ENCODE assay signal across 13 mouse cellular contexts in the genomic region with DNA sequence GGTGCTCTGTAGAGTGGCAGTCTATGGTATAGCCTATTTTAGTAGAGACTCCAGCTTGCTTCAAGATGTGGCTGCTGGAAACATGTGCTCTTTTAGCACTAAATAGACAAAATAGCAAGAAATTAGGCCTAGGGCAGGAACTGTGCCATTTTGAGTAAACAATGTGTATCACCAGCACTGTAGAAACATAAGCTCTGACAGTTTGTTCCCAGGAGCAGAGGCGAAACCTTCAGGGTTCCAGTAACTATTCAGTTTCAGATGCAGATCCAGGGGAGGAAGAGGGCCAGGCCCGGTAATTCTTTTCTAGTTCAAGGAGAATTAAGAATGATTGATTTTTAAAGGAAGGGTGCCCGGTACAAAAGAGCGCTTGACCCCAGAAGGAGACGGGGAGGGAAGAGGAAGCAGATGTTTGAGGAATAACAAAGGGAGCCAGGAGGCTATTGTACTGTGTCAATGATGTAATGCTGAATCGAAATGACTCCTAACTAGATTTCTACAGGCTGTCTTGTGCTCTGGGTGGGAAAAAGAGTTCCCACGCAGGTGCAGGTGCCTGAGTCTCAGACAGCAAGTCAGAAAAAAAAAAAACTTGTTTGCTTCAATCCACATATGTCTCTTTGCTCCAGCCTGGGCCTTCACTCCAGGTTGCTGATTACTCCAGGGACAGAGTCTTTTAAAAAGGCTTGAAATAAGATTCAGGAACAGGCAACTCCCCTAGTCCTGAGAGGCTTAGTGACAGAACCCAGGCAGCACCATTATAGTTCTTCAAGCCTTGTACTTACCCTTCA. TPM values are rescaled to one million over a fixed set of nuclear protein-coding genes. Genes with fewer than 3 reads are reported as not detected.
DNase-seq lines count a peak whose midpoint lies in the region; ATAC-seq and TF ChIP-seq lines count a peak whose summit lies in the region.
"Had no signal": no experiment of that assay in that cellular context is flagged by ENCODE, and none has a peak within 500 bp of the region (broad histone marks: within the 10 kb centered on the region; RNA-seq: fewer than 3 reads in every experiment).

No protein-coding gene starts in this region.

- H3K27me3 ChIP-seq in heart, embryonic 11.5 days (ENCODE audit: control insufficient read depth, insufficient read depth, low read length) = no peaks in the 10 kb centered on the region
- no peaks in the 10 kb centered on the region for H3K27me3 ChIP-seq in forebrain, embryonic 16.5 days (replicated peaks; ENCODE audit: control insufficient read depth, insufficient read depth, low read length)
- H3K27me3 ChIP-seq: stomach, embryonic 15.5 days had no signal

- H3K9ac ChIP-seq in heart, embryonic 11.5 days (ENCODE audit: low read depth, low read length) = no peak overlapping the region
- no peak overlapping the region for H3K9ac ChIP-seq in ES-E14 (ENCODE audit: insufficient read depth, low read depth, low read length, poor library complexity, severe bottlenecking)
- no peak overlapping the region for H3K9ac ChIP-seq in forebrain, embryonic 16.5 days (replicated peaks; ENCODE audit: low read depth, low read length)
- H3K9ac ChIP-seq: stomach, embryonic 15.5 days had no signal

- no peaks in the 10 kb centered on the region for H3K4me1 ChIP-seq in heart, embryonic 11.5 days (ENCODE audit: control insufficient read depth, insufficient read depth, low read length)
- H3K4me1 ChIP-seq in ES-E14 (ENCODE audit: control insufficient read depth in 2 of 2, insufficient read depth in 2 of 2, low read length in 2 of 2, poor library complexity in 1 of 2) = peaks cover 2% of the 10 kb centered on the region in 2 experiments; a peak in 2 of 4 replicates
- H3K4me1 ChIP-seq in forebrain, embryonic 16.5 days (replicated peaks; ENCODE audit: control insufficient read depth, insufficient read depth, low read length) = no peaks in the 10 kb centered on the region
- H3K4me1 ChIP-seq: stomach, embryonic 15.5 days had no signal

- ATAC-seq in heart, embryonic 11.5 days (replicated peaks; ENCODE audit: insufficient number of reproducible peaks, low FRiP score, low TSS enrichment) = no peak
- ATAC-seq in forebrain, embryonic 16.5 days = peak; percentile 58; the same call in 1 of the 2 replicates
- ATAC-seq: activated CD4-positive, CD25-positive, alpha-beta regulatory T cell, adult 4 months had no signal

- in situ Hi-C loops in ES-E14 (cut with MboI; ENCODE audit: low sequenced_read_pairs in 2 of 2, unreplicated experiment in 2 of 2) = no loop called here

- no peaks in the 10 kb centered on the region for H3K9me3 ChIP-seq in heart, embryonic 11.5 days (replicated peaks; ENCODE audit: control insufficient read depth, low read length)
- no peaks in the 10 kb centered on the region for H3K9me3 ChIP-seq in ES-E14 (ENCODE audit: control insufficient read depth, insufficient read depth, low read depth, low read length)
- no peaks in the 10 kb centered on the region for H3K9me3 ChIP-seq in forebrain, embryonic 16.5 days (ENCODE audit: control insufficient read depth, low read length)
- H3K9me3 ChIP-seq: stomach, embryonic 15.5 days had no signal

- peak; percentile 1 for DNase-seq in heart, adult 8-10 months (ENCODE audit: low spot score)
- peak; percentile 61 for DNase-seq in ES-E14 (ENCODE audit: low read depth, low spot score)
- DNase-seq in lung, postnatal 25 days (ENCODE audit: low spot score) = peak; percentile 3
- no peak for DNase-seq in gastrocnemius, postnatal 36 days
- no peak for DNase-seq in layer of hippocampus, postnatal 25 days (ENCODE audit: extremely low spot score in 1 of 2, low spot score in 1 of 2)
- no peak for DNase-seq in left cerebral cortex, adult 11 months (ENCODE audit: low spot score)
- DNase-seq: liver had no signal

- no peak overlapping the region for H3K4me2 ChIP-seq in heart, embryonic 11.5 days
- no peak overlapping the region for H3K4me2 ChIP-seq in forebrain, embryonic 16.5 days (ENCODE audit: low read length)
- H3K4me2 ChIP-seq: stomach, embryonic 15.5 days had no signal

- 38% methylated on average over 7 of the region's 7 CpGs for WGBS in heart, embryonic 11.5 days (ENCODE audit: insufficient replicate concordance)
- WGBS in forebrain, embryonic 16.5 days = 16% methylated on average over 7 of the region's 7 CpGs

- no peaks in the 10 kb centered on the region for H3K36me3 ChIP-seq in heart, embryonic 11.5 days (ENCODE audit: control insufficient read depth, insufficient read depth, low read length)
- H3K36me3 ChIP-seq in ES-E14 (ENCODE audit: control insufficient read depth, insufficient read depth, low read length, poor library complexity, severe bottlenecking) = no peaks in the 10 kb centered on the region
- no peaks in the 10 kb centered on the region for H3K36me3 ChIP-seq in forebrain, embryonic 16.5 days (ENCODE audit: control insufficient read depth, insufficient read depth)
- H3K36me3 ChIP-seq: stomach, embryonic 15.5 days had no signal

- intact Hi-C loops in gastrocnemius, postnatal 36 days (cut with DNase I) = no loop called here

- H3K4me3 ChIP-seq in heart, embryonic 11.5 days (ENCODE audit: low read depth, low read length) = no peak overlapping the region
- no peak overlapping the region for H3K4me3 ChIP-seq in ES-E14 (ENCODE audit: insufficient read depth in 1 of 2, low read depth in 1 of 2, low read length in 2 of 2, poor library complexity in 1 of 2, severe bottlenecking in 1 of 2)
- no peak overlapping the region for H3K4me3 ChIP-seq in forebrain, embryonic 16.5 days (replicated peaks; ENCODE audit: low read length)
- H3K4me3 ChIP-seq: stomach, embryonic 15.5 days had no signal

- no peak overlapping the region for H3K27ac ChIP-seq in heart, embryonic 11.5 days (ENCODE audit: low read depth, low read length)
- H3K27ac ChIP-seq in ES-E14 (ENCODE audit: insufficient read depth, low read depth, low read length, poor library complexity, severe bottlenecking) = peak overlapping the region; percentile 99; the same call in 1 of the 2 replicates
- H3K27ac ChIP-seq in forebrain, embryonic 16.5 days (ENCODE audit: low read length) = no peak overlapping the region
- H3K27ac ChIP-seq: stomach, embryonic 15.5 days had no signal

TF ChIP-seq in ES-E14, 5 proteins besides CTCF, POLR2A, EP300 and RAD21:
- TF ChIP-seq ZNF384 (IDR thresholded peaks at IDR 0.05; ENCODE audit: low read depth, low read length) (peak; percentile 96), CHD2 (IDR thresholded peaks at IDR 0.05; ENCODE audit: low read depth, low read length) (no peak)

RNA-seq across cellular contexts. Expression of a gene that starts 57.4 kb away (rescaled TPM):
- not detected for total RNA-seq in heart, adult 8-10 months (2022)
- not detected in 2 replicates for polyA plus RNA-seq in heart, embryonic 11.5 days (2014; fragmentation: Nextera tagmentation; extraction: Ambion mirVana)
- 2.9 and 3.3 TPM in 2 replicates for total RNA-seq in ES-E14 (2012; rRNA removed)
- polyA plus RNA-seq in forebrain, embryonic 16.5 days (2015; fragmentation: Nextera tagmentation; extraction: Ambion mirVana) = not detected in 2 replicates
- not detected for total RNA-seq in gastrocnemius, postnatal 36 days (2021)
- total RNA-seq in layer of hippocampus, postnatal 25 days (2021) = 1 to 10 TPM in 1 of 2 experiments, under 1 TPM in 1; 0.40 to 1.4 TPM
- polyA plus RNA-seq: heart, embryonic 14.5 days; neural tube, embryonic 14.5 days; stomach, embryonic 15.5 days had no signal

Comparison
In these comparisons a context has a peak if more than half of its experiments do, and no peak if none do; other contexts are left out.
1. DNase-seq: peak in heart, adult 8-10 months (single experiment), ES-E14 (single experiment) and lung, postnatal 25 days (single experiment); none in gastrocnemius, postnatal 36 days (0 of 2), layer of hippocampus, postnatal 25 days (0 of 2) and left cerebral cortex, adult 11 months (single experiment).